Mouse (Mus musculus): ENCODE data around the gene Pgap3. TPM values are rescaled to one million over a fixed set of nuclear protein-coding genes. Genes with fewer than 3 reads are reported as not detected.
"Not testable (repeated sequence)": the region's sequence is repeated elsewhere in the genome, so short reads cannot be mapped to it uniquely, and the experiment has no call there.

The Pgap3 gene
- polyA plus RNA-seq, 1 experiment from 2014 or later, result 6.3 TPM

DNA sequence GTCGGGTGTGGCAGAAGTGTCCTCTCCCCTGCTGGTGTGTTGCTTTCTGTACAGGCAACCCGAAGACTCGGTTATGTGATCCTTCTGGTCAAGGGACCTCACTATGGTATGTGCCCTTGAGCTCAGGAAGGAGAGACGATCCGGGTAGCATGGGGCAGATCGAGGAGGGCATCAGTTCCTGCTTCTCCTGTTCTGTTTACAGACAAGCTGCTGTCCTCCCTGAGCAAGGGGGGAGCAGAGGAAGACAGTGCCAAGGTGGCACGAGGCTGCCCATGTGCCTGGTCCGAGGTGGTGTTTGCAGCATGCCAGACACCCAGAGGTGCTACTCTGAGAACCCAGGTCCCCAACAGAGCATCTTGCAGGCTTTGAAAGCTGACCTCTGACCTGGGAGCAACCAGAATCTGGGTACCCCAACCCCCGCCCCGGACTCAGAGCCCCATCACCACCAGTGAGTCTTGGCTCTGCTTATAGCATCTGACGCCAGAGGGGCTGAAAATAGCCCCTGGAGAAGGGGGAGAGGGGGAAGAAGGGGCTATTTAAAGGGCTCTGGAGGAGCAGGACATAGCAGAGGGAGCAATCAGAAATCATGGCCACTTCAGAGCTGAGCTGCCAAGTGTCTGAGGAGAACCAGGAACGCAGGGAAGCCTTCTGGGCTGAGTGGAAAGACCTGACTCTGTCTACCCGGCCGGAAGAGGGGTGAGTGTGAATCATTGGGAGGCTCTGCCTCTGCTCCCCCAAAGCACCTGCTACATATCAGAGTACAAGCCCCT, 16.8 kb downstream of the Pgap3 start, which contains the start of gene Tcap:
Gene Tcap (plus strand): TSS at position 551 of the 770 bp plus-strand sequence.
- Histone ChIP-seq H3K27ac (replicated peaks; ENCODE audit: low read depth, low read length) (no peak within 1 kb of the TSS), H3K4me2 (ENCODE audit: low read depth, severe bottlenecking) (no peak within 1 kb of the TSS)
- 54% methylated on average over 14 of the region's 14 CpGs for WGBS

GRCm38 (mm10) chr11:98382405-98382804, 17.9 kb downstream of the Pgap3 start:
- H3K36me3 ChIP-seq (ENCODE audit: control insufficient read depth, insufficient read depth, low read length); H3K9ac ChIP-seq (ENCODE audit: low read length); H3K4me2 ChIP-seq (ENCODE audit: low read depth, severe bottlenecking); ATAC-seq (ENCODE audit: insufficient number of reproducible peaks, low FRiP score, low TSS enrichment, low read depth); H3K27ac ChIP-seq (replicated peaks; ENCODE audit: low read depth, low read length); H3K4me3 ChIP-seq (ENCODE audit: low read depth, low read length); H3K9me3 ChIP-seq (ENCODE audit: control insufficient read depth, low read length); H3K4me1 ChIP-seq (ENCODE audit: control insufficient read depth, insufficient read depth, low read length); DNase-seq (ENCODE audit: low spot score): not testable (repeated sequence)
- H3K27me3 ChIP-seq (ENCODE audit: control insufficient read depth, insufficient read depth, low read length), result peaks cover 32% of the 10 kb centered on the region
- 54% methylated on average over 2 of the region's 2 CpGs for WGBS

More for the DNA sequence above, 16.8 kb downstream of the Pgap3 start, which contains the start of gene Tcap:
- Histone ChIP-seq H3K9ac (ENCODE audit: low read length) (no peak within 1 kb of the TSS), H3K4me3 (ENCODE audit: low read depth, low read length) (no peak within 1 kb of the TSS), H3K4me1 (ENCODE audit: control insufficient read depth, insufficient read depth, low read length) (no peaks in the 10 kb centered on the region), H3K36me3 (ENCODE audit: control insufficient read depth, insufficient read depth, low read length) (peaks cover under 1% of the 10 kb centered on the region; the same call in 1 of the 2 replicates), H3K9me3 (ENCODE audit: control insufficient read depth, low read length) (no peaks in the 10 kb centered on the region), H3K27me3 (ENCODE audit: control insufficient read depth, insufficient read depth, low read length) (peaks cover 40% of the 10 kb centered on the region)
- DNase-seq (ENCODE audit: low spot score) (no peak), ATAC-seq (ENCODE audit: insufficient number of reproducible peaks, low FRiP score, low TSS enrichment, low read depth) (no peak)

- Histone ChIP-seq H3K27me3 (ENCODE audit: control insufficient read depth, insufficient read depth, low read length) (peaks cover 24% of the 10 kb centered on the region), H3K27ac (replicated peaks; ENCODE audit: low read depth, low read length) (no peak overlapping the region), H3K4me2 (ENCODE audit: low read depth, severe bottlenecking) (no peak overlapping the region), H3K9ac (ENCODE audit: low read length) (no peak overlapping the region), H3K9me3 (ENCODE audit: control insufficient read depth, low read length) (no peaks in the 10 kb centered on the region), H3K36me3 (ENCODE audit: control insufficient read depth, insufficient read depth, low read length) (peaks cover 13% of the 10 kb centered on the region), H3K4me1 (ENCODE audit: control insufficient read depth, insufficient read depth, low read length) (no peaks in the 10 kb centered on the region), H3K4me3 (ENCODE audit: low read depth, low read length) (no peak overlapping the region)
- DNase-seq (ENCODE audit: low spot score), result no peak
- 97% methylated on average over 2 of the region's 2 CpGs for WGBS
- ATAC-seq (ENCODE audit: insufficient number of reproducible peaks, low FRiP score, low TSS enrichment, low read depth), result no peak
These were observed 18.6 kb downstream of the Pgap3 start for GRCm38 (mm10) chr11:98381651-98382050.

DNA sequence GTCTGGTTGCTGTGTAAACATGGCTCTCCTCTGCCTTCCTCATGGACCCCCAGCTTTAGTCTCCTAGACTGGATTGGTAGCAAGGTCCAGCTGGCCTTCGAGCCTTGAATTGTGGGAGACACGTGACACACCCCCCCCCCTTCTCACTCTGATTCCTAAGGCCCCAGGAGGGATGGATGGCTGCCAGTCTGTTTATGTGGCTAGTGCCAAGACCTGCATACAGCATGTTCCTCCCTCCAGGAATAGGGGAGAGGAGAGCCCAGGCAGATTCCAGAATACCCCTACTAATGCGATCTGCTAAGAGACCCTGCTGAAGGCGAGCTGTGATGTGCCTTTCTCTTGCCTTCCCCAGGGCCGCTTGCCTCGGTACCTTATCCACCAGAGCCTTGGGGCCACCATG, 20.2 kb downstream of the Pgap3 start:
- H3K9me3 ChIP-seq (ENCODE audit: control insufficient read depth, low read length), result no peaks in the 10 kb centered on the region
- H3K4me1 ChIP-seq (ENCODE audit: control insufficient read depth, insufficient read depth, low read length), result no peaks in the 10 kb centered on the region
- peaks cover 10% of the 10 kb centered on the region; the same call in 1 of the 2 replicates for H3K27me3 ChIP-seq (ENCODE audit: control insufficient read depth, insufficient read depth, low read length)
- DNase-seq (ENCODE audit: low spot score) (no peak), ATAC-seq (ENCODE audit: insufficient number of reproducible peaks, low FRiP score, low TSS enrichment, low read depth) (no peak)
- WGBS, result 83% methylated on average over 6 of the region's 6 CpGs
- no peak overlapping the region for H3K9ac ChIP-seq (ENCODE audit: low read length)
- H3K36me3 ChIP-seq (ENCODE audit: control insufficient read depth, insufficient read depth, low read length), result peaks cover 16% of the 10 kb centered on the region
- no peak overlapping the region for H3K27ac ChIP-seq (replicated peaks; ENCODE audit: low read depth, low read length)
- H3K4me3 ChIP-seq (ENCODE audit: low read depth, low read length), result no peak overlapping the region
- no peak overlapping the region for H3K4me2 ChIP-seq (ENCODE audit: low read depth, severe bottlenecking)

GRCm38 (mm10) chr11:98379379-98379778, 20.9 kb downstream of the Pgap3 start:
- 93% methylated on average over 7 of the region's 7 CpGs for WGBS
- Histone ChIP-seq H3K9me3 (ENCODE audit: control insufficient read depth, low read length) (no peaks in the 10 kb centered on the region), H3K4me3 (ENCODE audit: low read depth, low read length) (no peak overlapping the region), H3K27ac (replicated peaks; ENCODE audit: low read depth, low read length) (no peak overlapping the region), H3K27me3 (ENCODE audit: control insufficient read depth, insufficient read depth, low read length) (peaks cover 6% of the 10 kb centered on the region; the same call in 1 of the 2 replicates), H3K4me2 (ENCODE audit: low read depth, severe bottlenecking) (no peak overlapping the region), H3K36me3 (ENCODE audit: control insufficient read depth, insufficient read depth, low read length) (peaks cover 19% of the 10 kb centered on the region), H3K9ac (ENCODE audit: low read length) (no peak overlapping the region), H3K4me1 (ENCODE audit: control insufficient read depth, insufficient read depth, low read length) (no peaks in the 10 kb centered on the region)
- DNase-seq (ENCODE audit: low spot score) (no peak), ATAC-seq (ENCODE audit: insufficient number of reproducible peaks, low FRiP score, low TSS enrichment, low read depth) (no peak)

DNA sequence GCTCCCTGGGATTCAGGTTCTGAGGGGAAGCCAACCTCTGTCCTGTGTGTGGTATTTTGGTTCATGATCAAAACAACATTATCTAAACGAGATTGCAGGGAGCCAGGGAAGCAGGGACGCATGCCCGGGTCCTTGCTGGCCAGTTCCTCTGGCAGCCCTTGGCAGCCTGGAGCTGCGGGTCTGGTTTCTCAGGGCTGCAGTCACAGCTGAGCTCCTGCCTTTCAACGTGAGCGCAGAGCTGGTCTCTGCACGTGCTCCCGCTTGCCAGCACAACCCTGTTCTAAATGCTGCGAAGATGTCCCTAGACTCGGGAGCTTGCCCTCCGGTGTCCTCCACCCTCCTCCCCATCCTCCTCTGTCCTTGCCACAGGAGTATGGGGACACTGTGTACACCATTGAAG, 22.5 kb downstream of the Pgap3 start:
- ATAC-seq (ENCODE audit: insufficient number of reproducible peaks, low FRiP score, low TSS enrichment, low read depth), result no peak
- no peaks in the 10 kb centered on the region for H3K9me3 ChIP-seq (ENCODE audit: control insufficient read depth, low read length)
- no peak overlapping the region for H3K4me2 ChIP-seq (ENCODE audit: low read depth, severe bottlenecking)
- no peaks in the 10 kb centered on the region for H3K27me3 ChIP-seq (ENCODE audit: control insufficient read depth, insufficient read depth, low read length)
- DNase-seq (ENCODE audit: low spot score), result no peak
- no peak overlapping the region for H3K9ac ChIP-seq (ENCODE audit: low read length)
- no peaks in the 10 kb centered on the region for H3K4me1 ChIP-seq (ENCODE audit: control insufficient read depth, insufficient read depth, low read length)
- 79% methylated on average over 11 of the region's 11 CpGs for WGBS
- H3K4me3 ChIP-seq (ENCODE audit: low read depth, low read length), result no peak overlapping the region
- no peak overlapping the region for H3K27ac ChIP-seq (replicated peaks; ENCODE audit: low read depth, low read length)
- peaks cover 19% of the 10 kb centered on the region for H3K36me3 ChIP-seq (ENCODE audit: control insufficient read depth, insufficient read depth, low read length)

DNA sequence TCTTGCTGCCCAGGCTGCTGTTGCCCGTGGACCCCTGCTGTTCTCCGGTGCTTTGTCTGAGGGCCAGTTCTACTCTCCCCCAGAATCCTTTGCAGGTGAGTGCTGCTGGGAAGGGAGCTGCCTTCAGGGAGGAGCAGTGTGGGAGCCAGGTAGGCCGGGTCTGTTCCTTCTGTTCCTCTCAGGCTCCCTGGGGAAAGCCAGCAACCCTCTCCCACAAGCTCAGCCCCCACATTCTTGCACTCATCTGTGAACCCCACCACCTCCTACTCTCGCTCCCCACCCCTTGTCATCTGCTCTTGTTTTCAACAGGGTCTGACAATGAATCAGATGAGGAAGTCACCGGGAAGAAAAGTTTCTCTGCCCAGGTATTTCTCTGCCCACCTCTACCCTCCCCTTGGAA, 23.5 kb downstream of the Pgap3 start:
- H3K36me3 ChIP-seq (ENCODE audit: control insufficient read depth, insufficient read depth, low read length), result peaks cover 19% of the 10 kb centered on the region
- no peaks in the 10 kb centered on the region for H3K27me3 ChIP-seq (ENCODE audit: control insufficient read depth, insufficient read depth, low read length)
- H3K9ac ChIP-seq (ENCODE audit: low read length), result no peak overlapping the region
- WGBS, result 73% methylated on average over 5 of the region's 5 CpGs
- no peaks in the 10 kb centered on the region for H3K9me3 ChIP-seq (ENCODE audit: control insufficient read depth, low read length)
- no peaks in the 10 kb centered on the region for H3K4me1 ChIP-seq (ENCODE audit: control insufficient read depth, insufficient read depth, low read length)
- DNase-seq (ENCODE audit: low spot score), result no peak
- no peak overlapping the region for H3K27ac ChIP-seq (replicated peaks; ENCODE audit: low read depth, low read length)
- H3K4me2 ChIP-seq (ENCODE audit: low read depth, severe bottlenecking), result no peak overlapping the region
- no peak overlapping the region for H3K4me3 ChIP-seq (ENCODE audit: low read depth, low read length)
- no peak for ATAC-seq (ENCODE audit: insufficient number of reproducible peaks, low FRiP score, low TSS enrichment, low read depth)

- no peaks in the 10 kb centered on the region for H3K9me3 ChIP-seq (ENCODE audit: control insufficient read depth, low read length)
- H3K27me3 ChIP-seq (ENCODE audit: control insufficient read depth, insufficient read depth, low read length), result no peaks in the 10 kb centered on the region
- no peak overlapping the region for H3K4me2 ChIP-seq (ENCODE audit: low read depth, severe bottlenecking)
- no peak for ATAC-seq (ENCODE audit: insufficient number of reproducible peaks, low FRiP score, low TSS enrichment, low read depth)
- no peak overlapping the region for H3K27ac ChIP-seq (replicated peaks; ENCODE audit: low read depth, low read length)
- no peaks in the 10 kb centered on the region for H3K4me1 ChIP-seq (ENCODE audit: control insufficient read depth, insufficient read depth, low read length)
- no peak for DNase-seq (ENCODE audit: low spot score)
- 81% methylated on average over 8 of the region's 8 CpGs for WGBS
- no peak overlapping the region for H3K4me3 ChIP-seq (ENCODE audit: low read depth, low read length)
- H3K36me3 ChIP-seq (ENCODE audit: control insufficient read depth, insufficient read depth, low read length), result peaks cover 19% of the 10 kb centered on the region
- H3K9ac ChIP-seq (ENCODE audit: low read length), result no peak overlapping the region
These were observed 26.0 kb downstream of the Pgap3 start for GRCm38 (mm10) chr11:98374266-98374665.
